Mouse (Mus musculus): ENCODE results near the gene Ewsr1. TPM values are rescaled to one million over a fixed set of nuclear protein-coding genes. Genes with fewer than 3 reads are reported as not detected.

Ewsr1 gene
- polyA plus RNA-seq, 1 experiment from 2014 or later: 680 TPM

GRCm38 (mm10) chr11:5114931-5115581 lies 16.0 kb upstream of the Ewsr1 start:
- no peaks in the 10 kb centered on the region for H3K36me3 ChIP-seq
- peak; percentile 92 for DNase-seq (ENCODE audit: low spot score)
- whole genome bisulfite sequencing: 27% methylated on average over 13 of the region's 13 CpGs
- H3K4me1 ChIP-seq: peaks cover 12% of the 10 kb centered on the region
- no peaks in the 10 kb centered on the region for H3K27me3 ChIP-seq (ENCODE audit: insufficient read depth, poor library complexity, severe bottlenecking)
- H3K4me3 ChIP-seq: no peak overlapping the region
- H3K9me3 ChIP-seq: no peaks in the 10 kb centered on the region
- H3K27ac ChIP-seq: peak overlapping the region; percentile 30; the same call in 1 of the 2 replicates

GRCm38 (mm10) chr11:5113645-5114044 lies 14.6 kb upstream of the Ewsr1 start:
- WGBS: 75% methylated on average over 7 of the region's 7 CpGs
- Histone ChIP-seq H3K4me1 (peaks cover 12% of the 10 kb centered on the region), H3K27ac (no peak overlapping the region), H3K4me3 (no peak overlapping the region), H3K27me3 (ENCODE audit: insufficient read depth, poor library complexity, severe bottlenecking) (no peaks in the 10 kb centered on the region), H3K36me3 (no peaks in the 10 kb centered on the region), H3K9me3 (no peaks in the 10 kb centered on the region)
- no peak for DNase-seq (ENCODE audit: low spot score)

- H3K4me1 ChIP-seq: peaks cover 9% of the 10 kb centered on the region
- 56% methylated on average over 8 of the region's 8 CpGs for WGBS
- H3K4me3 ChIP-seq: no peak overlapping the region
- H3K27ac ChIP-seq: no peak overlapping the region
- peaks cover 10% of the 10 kb centered on the region; the same call in 1 of the 2 replicates for H3K36me3 ChIP-seq
- H3K27me3 ChIP-seq (ENCODE audit: insufficient read depth, poor library complexity, severe bottlenecking): no peaks in the 10 kb centered on the region
- no peak for DNase-seq (ENCODE audit: low spot score)
- H3K9me3 ChIP-seq: no peaks in the 10 kb centered on the region
These were observed 10.4 kb upstream of the Ewsr1 start for GRCm38 (mm10) chr11:5109441-5109840.

- H3K9me3 ChIP-seq: no peaks in the 10 kb centered on the region
- no peak overlapping the region for H3K4me3 ChIP-seq
- H3K27ac ChIP-seq: 0 out of 2 replicates have a peak overlapping the region, but pooled peaks have one; percentile 49
- peaks cover 16% of the 10 kb centered on the region for H3K4me1 ChIP-seq
- no peak for DNase-seq (ENCODE audit: low spot score)
- peaks cover 31% of the 10 kb centered on the region for H3K36me3 ChIP-seq
- 95% methylated on average over 4 of the region's 4 CpGs for WGBS
- no peaks in the 10 kb centered on the region for H3K27me3 ChIP-seq (ENCODE audit: insufficient read depth, poor library complexity, severe bottlenecking)
These were observed 5.0 kb upstream of the Ewsr1 start for GRCm38 (mm10) chr11:5103986-5104509.

- 81% methylated on average over 7 of the region's 7 CpGs for WGBS
- H3K9me3 ChIP-seq: no peaks in the 10 kb centered on the region
These were observed 3.3 kb upstream of the Ewsr1 start for GRCm38 (mm10) chr11:5102384-5102783.

GRCm38 (mm10) chr11:5101641-5102040 lies 2.6 kb upstream of the Ewsr1 start:
- H3K36me3 ChIP-seq: peaks cover 31% of the 10 kb centered on the region
- H3K9me3 ChIP-seq: no peaks in the 10 kb centered on the region
- H3K27ac ChIP-seq: no peak overlapping the region
- H3K4me1 ChIP-seq: peaks cover 23% of the 10 kb centered on the region
- WGBS: 83% methylated on average over 6 of the region's 6 CpGs
- no peak overlapping the region for H3K4me3 ChIP-seq
- no peak for DNase-seq (ENCODE audit: low spot score)
- H3K27me3 ChIP-seq (ENCODE audit: insufficient read depth, poor library complexity, severe bottlenecking): no peaks in the 10 kb centered on the region

More at GRCm38 (mm10) chr11:5102384-5102783, 3.3 kb upstream of the Ewsr1 start:
- Histone ChIP-seq H3K36me3 (peaks cover 31% of the 10 kb centered on the region), H3K27ac (no peak overlapping the region), H3K4me3 (no peak overlapping the region), H3K4me1 (peaks cover 17% of the 10 kb centered on the region), H3K27me3 (ENCODE audit: insufficient read depth, poor library complexity, severe bottlenecking) (no peaks in the 10 kb centered on the region)
- DNase-seq (ENCODE audit: low spot score): no peak

GRCm38 (mm10) chr11:5100801-5101200 lies 1.7 kb upstream of the Ewsr1 start:
- Histone ChIP-seq H3K4me1 (peaks cover 27% of the 10 kb centered on the region), H3K4me3 (peak overlapping the region; percentile 99), H3K9me3 (no peaks in the 10 kb centered on the region), H3K27ac (0 out of 2 replicates have a peak overlapping the region, but pooled peaks have one; percentile 100), H3K27me3 (ENCODE audit: insufficient read depth, poor library complexity, severe bottlenecking) (no peaks in the 10 kb centered on the region), H3K36me3 (peaks cover 33% of the 10 kb centered on the region)
- 67% methylated on average over 5 of the region's 5 CpGs for WGBS
- no peak for DNase-seq (ENCODE audit: low spot score)

GRCm38 (mm10) chr11:5100283-5100682 lies 1.2 kb upstream of the Ewsr1 start:
- peaks cover 28% of the 10 kb centered on the region for H3K36me3 ChIP-seq
- H3K4me1 ChIP-seq: peaks cover 27% of the 10 kb centered on the region
- H3K27me3 ChIP-seq (ENCODE audit: insufficient read depth, poor library complexity, severe bottlenecking): no peaks in the 10 kb centered on the region
- WGBS: 3% methylated on average over 7 of the region's 7 CpGs
- peak overlapping the region; percentile 100 for H3K27ac ChIP-seq
- DNase-seq (ENCODE audit: low spot score): no peak
- no peaks in the 10 kb centered on the region for H3K9me3 ChIP-seq
- peak overlapping the region; percentile 99 for H3K4me3 ChIP-seq

- H3K36me3 ChIP-seq: peaks cover 25% of the 10 kb centered on the region
- peak overlapping the region; percentile 100 for H3K27ac ChIP-seq
- H3K27me3 ChIP-seq (ENCODE audit: insufficient read depth, poor library complexity, severe bottlenecking): no peaks in the 10 kb centered on the region
- no peaks in the 10 kb centered on the region for H3K9me3 ChIP-seq
- H3K4me3 ChIP-seq: peak overlapping the region; percentile 99
- WGBS: under 1% methylated on average over 31 of the region's 31 CpGs
- peaks cover 27% of the 10 kb centered on the region for H3K4me1 ChIP-seq
- peak; percentile 95 for DNase-seq (ENCODE audit: low spot score)
These were observed 614 bp upstream of the Ewsr1 start for GRCm38 (mm10) chr11:5099576-5100183.

GRCm38 (mm10) chr11:5098035-5098735 lies 881 bp downstream of the Ewsr1 start:
- Histone ChIP-seq H3K9me3 (no peaks in the 10 kb centered on the region), H3K27me3 (ENCODE audit: insufficient read depth, poor library complexity, severe bottlenecking) (no peaks in the 10 kb centered on the region), H3K27ac (peak overlapping the region; percentile 100), H3K4me1 (peaks cover 22% of the 10 kb centered on the region), H3K4me3 (peak overlapping the region; percentile 99), H3K36me3 (peaks cover 21% of the 10 kb centered on the region)
- WGBS: under 1% methylated on average over 44 of the region's 44 CpGs
- no peak for DNase-seq (ENCODE audit: low spot score)

- H3K27me3 ChIP-seq (ENCODE audit: insufficient read depth, poor library complexity, severe bottlenecking): no peaks in the 10 kb centered on the region
- H3K4me3 ChIP-seq: peak overlapping the region; percentile 99
- no peak overlapping the region for H3K27ac ChIP-seq
- peaks cover 28% of the 10 kb centered on the region for H3K36me3 ChIP-seq
- no peaks in the 10 kb centered on the region for H3K9me3 ChIP-seq
- 70% methylated on average over 8 of the region's 8 CpGs for WGBS
- no peak for DNase-seq (ENCODE audit: low spot score)
- H3K4me1 ChIP-seq: peaks cover 22% of the 10 kb centered on the region
These were observed 2.5 kb downstream of the Ewsr1 start for GRCm38 (mm10) chr11:5096480-5097020.

- no peaks in the 10 kb centered on the region for H3K27me3 ChIP-seq (ENCODE audit: insufficient read depth, poor library complexity, severe bottlenecking)
- H3K27ac ChIP-seq: no peak overlapping the region
- 77% methylated on average over 5 of the region's 5 CpGs for WGBS
- DNase-seq (ENCODE audit: low spot score): no peak
- peaks cover 35% of the 10 kb centered on the region for H3K36me3 ChIP-seq
- peaks cover 20% of the 10 kb centered on the region for H3K4me1 ChIP-seq
- H3K4me3 ChIP-seq: no peak overlapping the region
- H3K9me3 ChIP-seq: no peaks in the 10 kb centered on the region
These were observed 3.2 kb downstream of the Ewsr1 start for GRCm38 (mm10) chr11:5095877-5096276.
